Mouse (Mus musculus) embryonic facial prominence, embryonic 15.5 days (tissue): ENCODE results near the gene Erc1. TPM values are rescaled to one million over a fixed set of nuclear protein-coding genes. Genes with fewer than 3 reads are reported as not detected.
A peak's percentile ranks its signal among the peaks of the same experiment; 100 is the strongest.
"Not testable (repeated sequence)": the region's sequence is repeated elsewhere in the genome, so short reads cannot be mapped to it uniquely, and the experiment has no call there.

Experiments
- ATAC-seq: fragments of 200-750 bp; cut with Nextera tagmentation; 2 replicates; pipeline ENCODE4 v1.8.0; 2017; ENCODE audit warnings: low read depth, moderate TSS enrichment; ENCODE audit not compliant: insufficient number of reproducible peaks, low FRiP score, low TSS enrichment
- H3K27ac ChIP-seq: fragments of 300-500 bp; sonication (generic); replicated peaks from 2 replicates; pipeline ENCODE4 v1.5.1; 2015; ENCODE audit warnings: mild to moderate bottlenecking, inconsistent platforms
- H3K27me3 ChIP-seq: fragments of 300-500 bp; sonication (generic); 2 replicates; pipeline ENCODE4 v1.6.1; 2015; ENCODE audit warnings: inconsistent platforms
- H3K36me3 ChIP-seq: fragments of 300-500 bp; sonication (generic); 2 replicates; pipeline ENCODE4 v1.6.1; 2015; ENCODE audit warnings: mild to moderate bottlenecking, inconsistent platforms
- H3K4me1 ChIP-seq: fragments of 300-500 bp; sonication (generic); 2 replicates; pipeline ENCODE4 v1.6.1; 2015; ENCODE audit warnings: inconsistent platforms
- H3K4me2 ChIP-seq: fragments of 300-500 bp; sonication (generic); replicated peaks from 2 replicates; pipeline ENCODE4 v1.6.1; 2015; ENCODE audit warnings: mild to moderate bottlenecking, inconsistent platforms
- H3K4me3 ChIP-seq: fragments of 300-500 bp; sonication (generic); replicated peaks from 2 replicates; pipeline ENCODE4 v1.5.1; 2015; ENCODE audit warnings: mild to moderate bottlenecking, inconsistent platforms
- H3K9ac ChIP-seq: fragments of 300-500 bp; sonication (generic); 2 replicates; pipeline ENCODE4 v1.6.1; 2015; ENCODE audit warnings: inconsistent platforms
- H3K9me3 ChIP-seq: fragments of 300-500 bp; sonication (generic); replicated peaks from 2 replicates; pipeline ENCODE4 v1.6.1; 2016; ENCODE audit warnings: inconsistent platforms
- WGBS: fragments of 180-500 bp; shearing (Covaris S2); methylation state at CpG from one replicate; pipeline ENCODE4 v1.1.7; 2015; 5-methylcytosine and 5-hydroxymethylcytosine counted together
- polyA plus RNA-seq: library from polyadenylated mRNA; unstranded; fragments of >200 nt; fragmentation: Nextera tagmentation; extraction: Ambion mirVana; gene quantifications from 2 replicates; pipeline ENCODE4 v1.2.1, GENCODE M21; 2015

Erc1 gene
- polyA plus RNA-seq, 1 experiment from 2014 or later = 19.2 TPM

- not testable (repeated sequence) for H3K36me3 ChIP-seq, H3K4me1 ChIP-seq, H3K4me3 ChIP-seq, H3K9ac ChIP-seq, H3K27ac ChIP-seq, H3K4me2 ChIP-seq, ATAC-seq, H3K27me3 ChIP-seq, H3K9me3 ChIP-seq
- WGBS = 83% methylated on average over 2 of the region's 2 CpGs
Observed at GRCm38 (mm10) chr6:119654777-119655176, 193.2 kb downstream of the Erc1 start.

DNA sequence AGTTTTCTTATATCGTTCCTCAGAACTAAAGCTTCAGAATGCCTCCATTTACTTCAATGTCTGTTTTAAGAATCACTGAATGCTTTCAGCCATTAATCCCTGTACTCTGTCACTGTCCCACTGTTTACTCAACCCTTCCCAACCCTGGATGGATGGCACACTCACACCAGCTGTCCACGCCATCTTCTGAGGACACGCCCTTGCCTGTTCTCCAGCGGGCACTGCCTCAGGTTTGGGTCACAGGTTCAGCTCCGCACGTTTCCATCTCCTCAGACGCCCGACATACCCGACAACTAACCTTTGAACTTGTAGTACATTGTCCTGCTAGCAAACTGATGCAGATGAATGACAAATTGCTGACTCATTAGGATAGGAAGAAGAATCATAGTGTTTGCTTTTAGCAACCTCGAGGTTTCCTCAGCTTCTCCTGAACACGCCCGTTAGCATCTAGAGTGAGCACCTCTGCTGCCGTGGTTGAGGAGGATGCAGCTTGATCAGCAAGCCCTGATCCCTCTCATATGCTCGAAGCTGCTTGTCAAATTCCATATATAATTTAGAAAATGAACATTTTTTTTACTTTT is 204.0 kb downstream of the Erc1 start:
- Histone ChIP-seq H3K4me1 (no peaks in the 10 kb centered on the region), H3K9ac (no peak overlapping the region), H3K9me3 (no peaks in the 10 kb centered on the region), H3K27me3 (no peaks in the 10 kb centered on the region), H3K36me3 (no peaks in the 10 kb centered on the region), H3K4me3 (no peak overlapping the region), H3K27ac (no peak overlapping the region), H3K4me2 (no peak overlapping the region)
- no peak for ATAC-seq
- WGBS = 69% methylated on average over 14 of the region's 14 CpGs

DNA sequence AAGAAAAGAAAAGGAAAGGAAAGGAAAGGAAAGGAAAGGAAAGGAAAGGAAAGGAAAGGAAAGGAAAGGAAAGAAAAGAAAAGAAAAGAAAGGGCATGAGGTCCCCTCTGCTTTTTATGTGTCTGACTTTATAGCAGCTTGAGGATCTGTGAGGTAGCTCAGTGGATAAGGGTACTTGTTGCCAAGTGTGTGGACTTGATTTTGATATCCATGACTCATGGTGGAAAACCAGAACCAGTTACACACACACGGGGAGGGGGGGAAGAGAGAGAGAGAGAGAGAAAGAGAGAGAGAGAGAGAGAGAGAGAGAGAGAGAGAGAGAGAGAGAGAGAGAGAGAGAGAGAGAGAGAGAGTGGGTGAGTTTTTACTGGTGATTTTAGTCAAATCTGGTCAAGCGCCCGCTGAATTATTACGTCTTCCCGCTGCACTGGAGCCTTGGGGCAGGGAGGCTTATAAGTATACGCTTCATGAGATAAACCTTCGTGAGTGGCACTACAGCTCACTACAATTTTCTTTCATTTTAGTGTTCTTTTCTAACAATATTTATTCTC is 204.7 kb downstream of the Erc1 start:
- ATAC-seq = no peak
- Histone ChIP-seq H3K4me2 (no peak overlapping the region), H3K9ac (no peak overlapping the region), H3K4me1 (no peaks in the 10 kb centered on the region), H3K27ac (no peak overlapping the region), H3K4me3 (no peak overlapping the region), H3K9me3 (no peaks in the 10 kb centered on the region), H3K27me3 (no peaks in the 10 kb centered on the region), H3K36me3 (no peaks in the 10 kb centered on the region)
- WGBS = 81% methylated on average over 7 of the region's 7 CpGs

- WGBS = 81% methylated on average over 2 of the region's 2 CpGs
- no peaks in the 10 kb centered on the region for H3K9me3 ChIP-seq
- no peak for ATAC-seq
Observed at GRCm38 (mm10) chr6:119642718-119643117, 205.2 kb downstream of the Erc1 start.

DNA sequence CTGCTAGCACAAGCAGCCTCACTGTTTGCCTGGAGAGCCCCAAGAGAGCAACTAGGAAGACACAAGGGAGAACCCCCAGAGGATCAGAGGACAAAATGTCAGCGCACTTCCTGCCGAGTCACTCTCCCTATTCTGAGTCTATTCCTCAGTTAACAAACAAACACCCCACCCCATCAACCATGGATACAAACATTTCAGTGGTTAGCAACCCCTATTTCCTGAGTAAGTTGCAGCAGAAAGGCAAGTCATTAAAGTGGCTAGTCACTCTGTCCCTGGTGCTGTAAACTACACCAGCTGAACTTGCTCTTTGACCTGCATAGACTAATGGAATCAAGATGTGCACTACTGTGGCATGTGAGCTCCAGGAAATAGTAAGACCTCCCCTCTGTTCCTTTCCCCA is 212.3 kb downstream of the Erc1 start:
- WGBS = 25% methylated on average over 2 of the region's 2 CpGs
- Histone ChIP-seq H3K4me3 (no peak overlapping the region), H3K4me1 (no peaks in the 10 kb centered on the region), H3K9me3 (no peaks in the 10 kb centered on the region), H3K27me3 (no peaks in the 10 kb centered on the region), H3K9ac (no peak overlapping the region), H3K27ac (no peak overlapping the region), H3K4me2 (no peak overlapping the region), H3K36me3 (no peaks in the 10 kb centered on the region)
- ATAC-seq = no peak

More at GRCm38 (mm10) chr6:119642718-119643117, 205.2 kb downstream of the Erc1 start:
- no peaks in the 10 kb centered on the region for H3K36me3 ChIP-seq
- H3K4me1 ChIP-seq = no peaks in the 10 kb centered on the region
- H3K27me3 ChIP-seq = no peaks in the 10 kb centered on the region
- no peak overlapping the region for H3K9ac ChIP-seq
- H3K27ac ChIP-seq = no peak overlapping the region
- no peak overlapping the region for H3K4me2 ChIP-seq
- H3K4me3 ChIP-seq = no peak overlapping the region

GRCm38 (mm10) chr6:119630622-119631021 is 217.3 kb downstream of the Erc1 start:
- H3K27ac ChIP-seq = no peak overlapping the region
- H3K27me3 ChIP-seq = no peaks in the 10 kb centered on the region
- no peak overlapping the region for H3K9ac ChIP-seq
- H3K9me3 ChIP-seq = no peaks in the 10 kb centered on the region
- H3K4me2 ChIP-seq = no peak overlapping the region
- H3K4me3 ChIP-seq = no peak overlapping the region
- ATAC-seq = no peak
- H3K4me1 ChIP-seq = no peaks in the 10 kb centered on the region
- no peaks in the 10 kb centered on the region; the same call in none of the 2 replicates for H3K36me3 ChIP-seq
- 78% methylated on average over 3 of the region's 3 CpGs for WGBS

DNA sequence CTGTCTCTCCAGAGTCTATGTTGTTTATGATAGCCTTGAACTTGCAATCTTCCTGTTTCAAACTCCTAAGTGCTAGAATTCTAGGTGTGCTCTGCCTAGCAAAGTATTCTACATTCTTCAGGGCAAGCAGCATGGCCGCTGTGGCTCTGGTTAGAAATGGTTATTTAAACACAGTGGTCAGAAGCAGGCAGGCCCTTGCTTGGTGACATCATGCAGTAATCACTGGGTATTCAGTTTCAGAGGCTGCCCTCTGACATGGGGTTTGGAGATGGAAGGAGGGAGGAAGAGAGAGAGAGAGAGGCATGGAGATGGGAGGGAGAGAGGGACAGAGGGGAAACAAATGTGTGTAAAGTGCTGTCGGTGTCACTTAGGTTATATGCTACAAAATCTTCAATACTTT is 246.6 kb downstream of the Erc1 start:
- 53% methylated on average over 2 of the region's 2 CpGs for WGBS

GRCm38 (mm10) chr6:119595440-119595839 is 252.5 kb downstream of the Erc1 start:
- Histone ChIP-seq H3K9me3 (no peaks in the 10 kb centered on the region), H3K4me3 (no peak overlapping the region), H3K27ac (no peak overlapping the region), H3K4me1 (no peaks in the 10 kb centered on the region), H3K27me3 (no peaks in the 10 kb centered on the region), H3K36me3 (no peaks in the 10 kb centered on the region), H3K4me2 (no peak overlapping the region), H3K9ac (no peak overlapping the region)
- 89% methylated on average over 4 of the region's 4 CpGs for WGBS
- ATAC-seq = no peak

More for the DNA sequence above, 246.6 kb downstream of the Erc1 start:
- peak; percentile 54; the same call in 1 of the 2 replicates for ATAC-seq
- H3K4me3 ChIP-seq = no peak overlapping the region
- H3K9me3 ChIP-seq = no peaks in the 10 kb centered on the region
- no peak overlapping the region for H3K4me2 ChIP-seq
- H3K36me3 ChIP-seq = no peaks in the 10 kb centered on the region
- H3K27ac ChIP-seq = no peak overlapping the region
- no peaks in the 10 kb centered on the region for H3K27me3 ChIP-seq
- H3K9ac ChIP-seq = no peak overlapping the region
- H3K4me1 ChIP-seq = no peaks in the 10 kb centered on the region

DNA sequence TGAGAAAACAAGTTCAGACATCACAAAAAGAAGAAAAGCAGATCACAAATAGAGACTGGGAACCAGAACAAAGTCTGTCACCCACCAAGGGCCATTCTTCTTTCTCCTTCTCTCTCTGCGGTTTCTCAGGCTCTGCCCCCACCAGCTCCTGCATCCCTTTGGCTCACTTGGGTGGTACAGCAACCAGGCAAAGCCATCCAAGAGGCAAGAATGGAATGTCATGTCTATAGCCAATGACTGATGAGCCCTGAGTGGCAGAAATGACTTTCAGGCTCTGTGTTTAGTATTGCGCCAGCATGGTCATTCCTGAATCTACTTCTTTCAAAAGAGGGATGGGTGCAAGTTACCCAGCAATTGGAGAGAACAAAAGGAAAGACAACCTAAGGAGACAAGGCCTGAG is 257.1 kb downstream of the Erc1 start:
- no peaks in the 10 kb centered on the region for H3K36me3 ChIP-seq
- H3K4me1 ChIP-seq = peaks cover 6% of the 10 kb centered on the region; the same call in 1 of the 2 replicates
- no peaks in the 10 kb centered on the region for H3K27me3 ChIP-seq
- H3K4me2 ChIP-seq = no peak overlapping the region
- no peak overlapping the region for H3K9ac ChIP-seq
- H3K27ac ChIP-seq = no peak overlapping the region
- no peak for ATAC-seq
- H3K9me3 ChIP-seq = no peaks in the 10 kb centered on the region
- 74% methylated on average over 2 of the region's 2 CpGs for WGBS
- H3K4me3 ChIP-seq = no peak overlapping the region

DNA sequence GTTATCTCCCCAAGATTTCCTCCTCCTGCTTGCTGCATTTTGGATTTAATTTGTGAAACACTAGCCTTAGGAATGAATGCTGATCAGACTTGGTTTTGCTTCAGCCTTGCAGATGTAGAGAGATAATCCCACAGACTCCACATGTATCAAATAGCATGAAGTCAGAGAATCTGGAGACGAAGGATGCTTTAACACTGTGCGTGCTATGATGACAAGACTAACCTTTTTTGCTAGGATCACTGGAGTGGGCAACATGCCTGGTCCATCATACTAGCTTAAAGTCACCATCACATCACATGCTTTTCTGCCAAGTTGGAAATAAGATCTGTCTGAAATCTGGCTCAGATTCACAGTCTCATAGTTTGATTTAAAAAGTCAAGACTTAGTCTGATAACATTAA is 260.1 kb downstream of the Erc1 start:
- Histone ChIP-seq H3K27ac (no peak overlapping the region), H3K27me3 (no peaks in the 10 kb centered on the region), H3K4me2 (no peak overlapping the region), H3K4me1 (peaks cover 14% of the 10 kb centered on the region; the same call in 1 of the 2 replicates), H3K36me3 (no peaks in the 10 kb centered on the region), H3K9ac (no peak overlapping the region), H3K9me3 (no peaks in the 10 kb centered on the region), H3K4me3 (no peak overlapping the region)
- ATAC-seq = no peak
- 57% methylated on average over 2 of the region's 2 CpGs for WGBS

- H3K9me3 ChIP-seq = no peaks in the 10 kb centered on the region
- peaks cover 14% of the 10 kb centered on the region; the same call in 1 of the 2 replicates for H3K4me1 ChIP-seq
- no peak overlapping the region for H3K4me3 ChIP-seq
- H3K36me3 ChIP-seq = no peaks in the 10 kb centered on the region
- no peak overlapping the region for H3K9ac ChIP-seq
- ATAC-seq = no peak
- H3K27me3 ChIP-seq = no peaks in the 10 kb centered on the region
- H3K27ac ChIP-seq = no peak overlapping the region
- H3K4me2 ChIP-seq = no peak overlapping the region
Observed at GRCm38 (mm10) chr6:119587454-119587853, 260.5 kb downstream of the Erc1 start.
